Mouse (Mus musculus) neural tube, embryonic 14.5 days (tissue): ENCODE measurements around the gene C1qtnf6. TPM values are rescaled to one million over a fixed set of nuclear protein-coding genes. Genes with fewer than 3 reads are reported as not detected.

Experiments
- ATAC-seq: fragments of 200-750 bp; cut with Nextera tagmentation; 2 replicates; pipeline ENCODE4 v1.8.0; 2017; ENCODE audit warnings: low read depth, mild to moderate bottlenecking, moderate TSS enrichment, moderate library complexity
- H3K27ac ChIP-seq: fragments of 300-500 bp; sonication (generic); 2 replicates; pipeline ENCODE4 v1.5.1; 2014; ENCODE audit warnings: low read depth, mild to moderate bottlenecking, control low read depth, low read length, moderate library complexity, mixed read lengths
- H3K27me3 ChIP-seq: fragments of 300-500 bp; sonication (generic); 2 replicates; pipeline ENCODE4 v1.6.1; 2014; ENCODE audit warnings: low read length; ENCODE audit not compliant: control insufficient read depth, insufficient read depth
- H3K36me3 ChIP-seq: fragments of 300-500 bp; sonication (generic); 2 replicates; pipeline ENCODE4 v1.6.1; 2014; ENCODE audit warnings: low read length, mixed read lengths; ENCODE audit not compliant: control insufficient read depth, insufficient read depth
- H3K4me1 ChIP-seq: fragments of 300-500 bp; sonication (generic); 2 replicates; pipeline ENCODE4 v1.6.1; 2014; ENCODE audit warnings: low read length; ENCODE audit not compliant: control insufficient read depth, insufficient read depth
- H3K4me2 ChIP-seq: fragments of 300-500 bp; sonication (generic); 2 replicates; pipeline ENCODE4 v1.6.1; 2014; ENCODE audit warnings: mild to moderate bottlenecking, low read depth, low read length, control low read depth
- H3K4me3 ChIP-seq: fragments of 300-500 bp; sonication (generic); 2 replicates; pipeline ENCODE4 v1.5.1; 2014; ENCODE audit warnings: low read depth, low read length, control low read depth, mixed read lengths
- H3K9ac ChIP-seq: fragments of 300-500 bp; sonication (generic); replicated peaks from 2 replicates; pipeline ENCODE4 v1.6.1; 2014; ENCODE audit warnings: low read depth, mild to moderate bottlenecking, control low read depth, low read length, mixed read lengths
- H3K9me3 ChIP-seq: fragments of 300-500 bp; sonication (generic); 2 replicates; pipeline ENCODE4 v1.6.1; 2016; ENCODE audit warnings: low read length; ENCODE audit not compliant: control insufficient read depth
- WGBS: fragments of 180-500 bp; shearing (Covaris S2); extraction: QIAGEN DNeasy Blood & Tissue Kit; methylation state at CpG from one replicate; pipeline ENCODE4 v1.1.7; 2014; 5-methylcytosine and 5-hydroxymethylcytosine counted together
- polyA plus RNA-seq: library from polyadenylated mRNA; unstranded; fragments of >200 nt; fragmentation: Nextera tagmentation; extraction: Ambion mirVana; gene quantifications from 2 replicates; pipeline ENCODE4 v1.2.1, GENCODE M21; 2014

Gene C1qtnf6
- polyA plus RNA-seq, result 6.0 and 8.5 TPM in 2 replicates

GRCm38 (mm10) chr15:78530671-78531450 is at the start of gene C1qtnf6:
C1qtnf6 (minus strand) TSS chr15:78531416.
- Histone ChIP-seq H3K4me3 (peak within 1 kb of the TSS; percentile 17), H3K9ac (peak within 1 kb of the TSS; percentile 51), H3K27me3 (no peaks in the 10 kb centered on the region), H3K4me2 (peak within 1 kb of the TSS; percentile 50), H3K27ac (peak within 1 kb of the TSS; percentile 34), H3K36me3 (no peaks in the 10 kb centered on the region), H3K9me3 (no peaks in the 10 kb centered on the region), H3K4me1 (peaks cover 16% of the 10 kb centered on the region; the same call in 1 of the 2 replicates)
- no peak for ATAC-seq
- WGBS, result 71% methylated on average over 17 of the region's 17 CpGs

- WGBS, result 66% methylated on average over 4 of the region's 4 CpGs
- H3K4me1 ChIP-seq, result peaks cover 9% of the 10 kb centered on the region
- no peaks in the 10 kb centered on the region for H3K9me3 ChIP-seq
- no peak overlapping the region for H3K4me3 ChIP-seq
- H3K36me3 ChIP-seq, result no peaks in the 10 kb centered on the region
- ATAC-seq, result no peak
- no peak overlapping the region for H3K27ac ChIP-seq
- H3K4me2 ChIP-seq, result no peak overlapping the region
- no peak overlapping the region for H3K9ac ChIP-seq
- no peaks in the 10 kb centered on the region for H3K27me3 ChIP-seq
Observed at GRCm38 (mm10) chr15:78576284-78576810, 45.1 kb upstream of the C1qtnf6 start.

DNA sequence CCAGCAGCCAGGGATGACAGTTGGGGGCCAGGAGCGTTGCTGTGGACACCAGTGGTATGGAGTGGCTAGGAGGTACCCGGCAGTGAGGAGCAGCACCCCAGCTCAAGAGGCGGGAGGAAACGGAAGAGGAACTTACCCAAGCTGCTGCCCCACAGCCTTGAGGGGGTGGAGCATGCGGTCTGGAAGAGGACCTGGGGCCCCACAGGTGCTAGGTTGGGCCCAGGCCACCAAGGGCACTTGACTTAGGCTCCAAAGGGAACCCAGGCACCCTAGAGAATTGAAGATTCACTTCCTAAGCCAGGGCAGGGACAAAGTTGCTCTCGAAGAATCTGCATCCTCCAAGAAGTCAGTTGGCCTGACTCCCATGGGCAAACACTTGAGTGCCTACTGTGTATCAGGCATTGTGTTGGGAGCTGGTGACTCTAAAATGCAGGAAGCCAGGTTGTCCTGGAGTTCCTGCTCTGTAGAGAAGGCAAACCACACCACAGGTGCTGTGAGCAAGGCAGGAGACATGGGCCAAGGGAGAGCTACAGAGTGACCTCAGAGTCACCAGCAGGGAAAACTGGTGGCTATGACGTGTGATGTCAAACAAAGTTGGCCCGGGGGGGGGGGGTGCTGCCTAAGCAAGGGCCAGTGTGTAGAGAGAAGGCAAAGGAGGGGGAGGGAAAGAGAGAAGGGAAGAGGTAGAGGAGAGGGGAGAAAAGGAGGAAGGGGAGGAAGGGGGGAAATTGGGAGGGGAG is 41.6 kb upstream of the C1qtnf6 start, which contains the start of gene Rac2:
Gene Rac2, minus strand, starts transcription at position 126 of the 740 bp plus-strand sequence.
- no peak within 1 kb of the TSS for H3K27ac ChIP-seq
- H3K4me2 ChIP-seq, result no peak within 1 kb of the TSS
- H3K9me3 ChIP-seq, result no peaks in the 10 kb centered on the region
- 88% methylated on average over 8 of the region's 8 CpGs for WGBS
- no peaks in the 10 kb centered on the region for H3K36me3 ChIP-seq
- no peak within 1 kb of the TSS for H3K4me3 ChIP-seq
- no peaks in the 10 kb centered on the region for H3K4me1 ChIP-seq
- H3K9ac ChIP-seq, result no peak within 1 kb of the TSS
- H3K27me3 ChIP-seq, result no peaks in the 10 kb centered on the region
- ATAC-seq, result no peak

DNA sequence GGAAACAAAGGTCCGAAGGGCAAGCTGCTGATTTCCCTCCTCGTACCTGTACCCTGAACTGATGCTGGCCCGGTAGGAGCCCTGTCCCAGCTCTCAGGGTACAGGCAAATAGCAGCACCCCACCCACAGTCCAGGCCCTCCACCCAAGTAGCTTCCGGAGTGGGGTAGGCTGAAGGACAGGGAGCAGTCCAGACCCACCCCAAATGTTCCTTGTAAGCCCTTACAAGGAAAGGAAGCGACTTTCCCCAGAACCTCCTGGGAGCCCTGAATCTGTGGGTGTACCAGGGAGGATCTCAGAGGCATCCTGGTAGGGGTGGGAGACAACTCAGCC is 41.0 kb upstream of the C1qtnf6 start:
- Histone ChIP-seq H3K9ac (no peak overlapping the region), H3K4me3 (no peak overlapping the region), H3K9me3 (no peaks in the 10 kb centered on the region), H3K36me3 (no peaks in the 10 kb centered on the region), H3K4me1 (no peaks in the 10 kb centered on the region), H3K27me3 (no peaks in the 10 kb centered on the region), H3K27ac (no peak overlapping the region), H3K4me2 (no peak overlapping the region)
- ATAC-seq, result no peak
- WGBS, result 90% methylated on average over 5 of the region's 5 CpGs

- Histone ChIP-seq H3K4me3 (no peak overlapping the region), H3K4me1 (no peaks in the 10 kb centered on the region), H3K36me3 (no peaks in the 10 kb centered on the region), H3K27me3 (no peaks in the 10 kb centered on the region), H3K4me2 (no peak overlapping the region), H3K27ac (no peak overlapping the region), H3K9ac (no peak overlapping the region), H3K9me3 (no peaks in the 10 kb centered on the region)
- no peak for ATAC-seq
- 75% methylated on average over 16 of the region's 16 CpGs for WGBS
Observed at GRCm38 (mm10) chr15:78571554-78572269, 40.5 kb upstream of the C1qtnf6 start.

GRCm38 (mm10) chr15:78570170-78570569 is 39.0 kb upstream of the C1qtnf6 start:
- 91% methylated on average over 5 of the region's 5 CpGs for WGBS
- no peak for ATAC-seq
- no peaks in the 10 kb centered on the region for H3K27me3 ChIP-seq
- no peak overlapping the region for H3K4me2 ChIP-seq
- H3K27ac ChIP-seq, result no peak overlapping the region
- no peak overlapping the region for H3K9ac ChIP-seq
- no peaks in the 10 kb centered on the region for H3K36me3 ChIP-seq
- no peaks in the 10 kb centered on the region for H3K9me3 ChIP-seq
- no peak overlapping the region for H3K4me3 ChIP-seq
- H3K4me1 ChIP-seq, result no peaks in the 10 kb centered on the region

GRCm38 (mm10) chr15:78567608-78568120 is 36.4 kb upstream of the C1qtnf6 start:
- 74% methylated on average over 9 of the region's 9 CpGs for WGBS
- H3K36me3 ChIP-seq, result no peaks in the 10 kb centered on the region

GRCm38 (mm10) chr15:78564764-78565435 is 33.7 kb upstream of the C1qtnf6 start:
- Histone ChIP-seq H3K27ac (no peak overlapping the region), H3K36me3 (no peaks in the 10 kb centered on the region), H3K4me1 (no peaks in the 10 kb centered on the region), H3K9ac (no peak overlapping the region), H3K9me3 (no peaks in the 10 kb centered on the region), H3K27me3 (no peaks in the 10 kb centered on the region), H3K4me3 (no peak overlapping the region), H3K4me2 (no peak overlapping the region)
- ATAC-seq, result no peak
- WGBS, result 81% methylated on average over 11 of the region's 11 CpGs

More at GRCm38 (mm10) chr15:78567608-78568120, 36.4 kb upstream of the C1qtnf6 start:
- no peak overlapping the region for H3K27ac ChIP-seq
- no peaks in the 10 kb centered on the region for H3K9me3 ChIP-seq
- H3K4me2 ChIP-seq, result no peak overlapping the region
- no peaks in the 10 kb centered on the region for H3K4me1 ChIP-seq
- no peak for ATAC-seq
- no peak overlapping the region for H3K9ac ChIP-seq
- no peak overlapping the region for H3K4me3 ChIP-seq
- no peaks in the 10 kb centered on the region for H3K27me3 ChIP-seq
